Mouse (Mus musculus) left cerebral cortex, adult 11 months (tissue): ENCODE measurements around the gene Cldn13.
"Not testable (repeated sequence)": the region's sequence is repeated elsewhere in the genome, so short reads cannot be mapped to it uniquely, and the experiment has no call there.

ENCODE experiments used
- DNase-seq: peaks from one replicate; pipeline ENCODE4 v3.0.0; 2022; ENCODE audit warnings: low spot score

Cldn13 gene

DNA sequence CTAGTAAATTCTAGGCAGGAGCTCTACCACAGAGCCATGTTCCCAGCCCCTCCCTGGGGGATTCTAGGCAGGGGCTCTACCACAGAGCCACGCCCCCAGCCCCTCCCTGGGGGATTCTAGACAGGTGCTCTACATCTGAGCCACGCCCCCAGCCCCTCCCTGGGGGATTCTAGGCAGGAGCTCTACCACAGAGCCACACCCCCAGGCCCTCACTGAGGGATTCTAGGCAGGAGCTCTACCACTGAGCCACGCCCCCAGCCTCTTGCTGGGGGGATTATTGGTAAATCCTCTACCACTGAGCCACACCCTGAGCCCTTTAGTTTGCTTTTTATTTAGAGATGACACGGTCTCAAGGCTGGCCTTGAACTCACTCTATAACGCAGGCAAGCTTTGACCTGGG lies 18.4 kb upstream of the Cldn13 start:
- DNase-seq = not testable (repeated sequence)

DNA sequence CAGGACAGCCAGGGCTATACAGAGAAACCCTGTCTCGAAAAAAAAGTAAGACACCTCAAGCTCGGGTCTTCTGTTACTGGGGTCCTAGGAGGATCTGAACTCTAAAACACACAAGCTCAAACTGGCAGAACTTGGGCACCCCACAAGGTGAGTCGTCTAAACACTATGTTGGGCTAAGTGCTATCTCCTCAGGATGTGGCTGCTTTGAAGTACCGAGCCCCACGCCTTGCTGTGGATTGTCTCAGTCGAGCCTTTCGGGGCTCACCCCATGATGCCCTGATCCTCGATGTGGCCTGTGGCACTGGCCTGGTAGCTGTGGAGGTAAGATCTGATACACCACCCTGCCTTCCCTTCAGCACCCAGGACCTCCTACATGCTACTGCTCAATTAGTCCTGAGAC lies 18.0 kb upstream of the Cldn13 start:
- DNase-seq = no peak

DNA sequence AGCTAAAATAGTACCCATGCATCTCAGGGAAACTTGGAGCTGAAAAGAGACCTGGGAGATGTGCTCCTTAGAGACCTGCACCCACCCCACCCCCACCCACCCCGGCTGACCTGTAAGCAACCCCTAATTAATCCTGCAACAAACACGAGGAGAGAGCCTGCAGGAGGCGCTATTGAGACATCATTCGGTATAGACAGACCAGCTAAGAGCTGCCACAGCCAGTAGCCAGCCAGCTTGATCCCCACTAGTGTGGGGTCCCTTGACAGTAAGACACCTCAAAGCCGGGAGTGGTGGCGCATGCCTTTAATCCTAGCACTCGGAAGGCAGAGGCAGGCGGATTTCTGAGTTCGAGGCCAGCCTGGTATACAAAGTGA lies 17.6 kb upstream of the Cldn13 start:
- peak; percentile 16 for DNase-seq

DNA sequence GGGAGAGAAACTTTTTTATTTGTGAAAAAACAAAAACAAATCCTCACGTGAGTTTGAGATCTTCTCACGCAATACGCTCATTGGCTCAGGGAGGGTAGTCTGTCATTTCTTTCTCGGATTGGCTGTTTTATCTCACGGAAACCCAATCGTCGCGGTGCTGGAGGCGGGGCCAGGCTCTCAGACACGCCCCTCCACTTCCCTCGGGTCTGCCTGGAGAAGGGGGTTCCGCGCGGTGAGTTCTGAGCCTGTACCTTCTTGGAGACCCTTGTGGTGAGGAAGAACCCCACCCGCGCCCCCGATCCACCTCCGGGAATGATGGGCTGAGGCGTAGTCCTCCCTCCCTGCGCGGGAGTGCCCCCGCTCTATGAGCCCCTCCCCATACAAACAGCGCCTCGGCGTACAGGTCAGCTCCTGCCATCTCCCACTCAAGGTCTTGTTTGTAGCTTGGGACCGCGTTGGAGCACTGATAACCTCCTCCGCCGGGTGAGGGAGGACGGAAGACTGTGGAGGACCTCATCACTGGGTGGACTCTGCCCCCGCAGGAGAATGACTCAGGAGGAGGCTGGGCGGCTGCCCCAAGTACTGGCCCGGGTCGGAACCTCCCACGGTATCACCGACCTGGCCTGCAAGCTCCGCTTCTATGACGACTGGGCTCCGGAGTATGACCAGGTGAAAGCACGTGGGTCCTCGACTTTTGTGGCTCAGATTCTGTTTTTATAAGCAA lies 17.0 kb upstream of the Cldn13 start, which contains the start of gene Mettl27:
Gene Mettl27 (plus strand): TSS at position 190 of the 724 bp plus-strand sequence.
- DNase-seq = peak; percentile 71

DNA sequence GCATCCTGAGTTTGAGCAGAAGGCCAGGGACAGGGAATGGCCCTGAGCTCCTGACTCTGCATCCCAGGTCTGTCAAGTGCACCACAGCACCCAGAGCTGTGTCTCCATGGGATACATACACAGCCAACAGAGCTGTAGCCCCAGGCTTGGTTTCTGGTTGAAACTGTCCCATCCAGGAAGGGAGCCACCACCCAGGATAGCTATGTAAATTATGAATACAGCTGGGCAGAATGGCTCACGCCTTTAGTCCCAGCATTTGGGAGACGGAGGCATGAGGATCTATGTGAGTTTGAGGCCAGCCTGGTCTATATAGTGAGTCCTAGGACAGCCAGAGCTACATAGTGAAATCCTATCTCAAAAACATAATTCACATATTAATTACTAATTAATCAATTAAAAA lies 14.7 kb upstream of the Cldn13 start:
- no peak for DNase-seq

DNA sequence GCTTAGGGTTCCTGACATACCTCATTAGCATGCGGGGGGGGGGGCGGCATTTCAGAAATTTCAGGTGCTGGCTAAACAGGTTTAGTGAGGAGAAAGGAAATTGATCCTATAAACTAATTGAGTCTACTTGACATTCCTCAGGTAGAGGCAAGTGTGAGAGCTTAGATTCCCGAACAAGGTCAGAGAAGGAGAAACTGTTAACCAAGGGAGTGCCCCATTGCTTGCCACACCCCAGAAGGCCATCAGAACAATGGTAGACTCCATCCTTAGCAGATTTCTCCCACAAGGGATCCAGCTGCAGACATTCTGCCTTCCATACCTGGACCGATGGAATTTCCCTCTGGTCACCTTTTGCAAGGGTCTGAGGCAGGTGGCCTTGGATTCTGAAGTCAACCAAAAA lies 11.4 kb upstream of the Cldn13 start:
- no peak for DNase-seq

DNA sequence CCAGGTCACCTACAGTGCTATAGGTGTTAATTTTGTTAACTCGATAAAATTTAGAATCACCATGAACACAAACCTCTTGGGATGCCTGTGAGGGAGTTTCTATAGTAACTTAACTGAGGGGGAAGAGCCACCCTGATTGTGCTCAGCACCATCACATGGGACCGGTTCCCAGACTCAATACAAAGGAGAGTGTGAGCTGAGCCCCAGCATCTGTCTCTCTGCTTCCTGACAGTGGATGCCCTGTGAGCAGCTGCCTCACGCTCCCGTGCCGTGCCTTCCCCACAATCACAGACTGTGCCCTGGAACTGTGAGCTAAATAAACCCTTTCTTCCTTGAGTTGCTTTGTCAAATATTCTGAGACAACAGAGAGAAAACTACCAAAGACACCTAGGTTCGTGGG lies 7.8 kb upstream of the Cldn13 start:
- DNase-seq = no peak

DNA sequence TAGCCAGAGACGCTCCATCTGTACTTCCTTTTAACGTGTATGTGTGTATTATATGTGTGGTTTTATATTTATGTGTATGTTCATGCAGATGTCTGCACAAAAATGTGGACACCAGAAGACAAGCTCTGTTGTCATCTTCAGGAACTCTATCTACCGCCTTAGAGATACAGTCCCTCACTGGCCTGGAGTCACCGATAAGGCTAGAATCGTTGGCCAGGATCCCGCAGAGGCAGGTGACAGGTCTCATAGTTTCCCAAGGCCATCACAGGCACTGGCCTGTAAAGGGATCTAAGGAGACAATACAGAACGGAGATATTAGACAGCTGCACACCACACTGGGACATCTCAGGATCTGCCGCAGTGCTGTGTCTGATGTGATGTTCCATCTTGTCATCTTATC lies 5.8 kb upstream of the Cldn13 start:
- DNase-seq = no peak

DNA sequence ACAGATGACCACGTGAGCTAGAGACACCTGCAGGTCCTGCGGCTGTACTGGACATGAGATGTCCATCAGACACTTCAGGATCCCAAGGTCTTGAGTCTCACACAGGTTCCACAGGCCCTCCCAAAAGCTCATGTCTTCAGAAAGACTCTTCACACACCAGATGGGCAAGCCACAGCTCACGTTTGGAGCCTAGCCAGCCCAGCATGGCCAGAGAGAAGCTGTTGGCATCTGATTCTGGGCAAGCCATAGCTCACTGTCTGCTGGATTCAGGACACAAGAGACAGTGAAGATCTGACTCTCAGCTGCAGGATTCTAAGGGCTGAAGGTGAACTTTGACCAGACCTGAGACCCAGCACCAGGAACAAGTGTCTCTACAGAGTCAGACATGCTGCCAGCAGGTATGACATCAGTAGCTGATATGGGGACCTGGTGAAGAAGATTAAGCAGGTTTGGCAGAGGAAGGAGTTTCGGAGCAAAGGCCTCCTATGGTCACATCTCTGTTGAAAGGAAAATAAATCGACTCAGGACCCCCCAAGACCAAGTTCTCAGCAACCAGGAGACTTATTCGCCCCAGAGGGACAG lies 4.9 kb upstream of the Cldn13 start:
- DNase-seq = no peak

DNA sequence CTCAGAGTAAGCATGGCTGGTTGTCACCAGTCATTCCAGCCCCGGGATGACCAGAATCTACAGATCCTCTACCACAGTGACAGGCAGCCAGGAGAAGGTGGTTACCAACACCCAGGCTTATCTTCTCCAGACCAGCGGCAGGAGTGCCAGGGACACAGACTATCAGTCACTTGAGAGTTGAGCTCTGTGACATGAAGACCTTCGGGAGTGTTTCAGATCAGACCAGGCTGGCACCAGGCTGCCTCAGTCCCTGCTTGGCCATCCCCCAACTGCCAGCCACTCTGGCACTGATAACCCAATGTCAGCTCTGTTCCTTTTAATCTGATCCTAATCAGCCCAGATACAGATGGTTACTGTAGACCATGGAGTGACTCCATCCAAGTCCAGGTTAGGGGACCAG lies 3.8 kb upstream of the Cldn13 start:
- no peak for DNase-seq

DNA sequence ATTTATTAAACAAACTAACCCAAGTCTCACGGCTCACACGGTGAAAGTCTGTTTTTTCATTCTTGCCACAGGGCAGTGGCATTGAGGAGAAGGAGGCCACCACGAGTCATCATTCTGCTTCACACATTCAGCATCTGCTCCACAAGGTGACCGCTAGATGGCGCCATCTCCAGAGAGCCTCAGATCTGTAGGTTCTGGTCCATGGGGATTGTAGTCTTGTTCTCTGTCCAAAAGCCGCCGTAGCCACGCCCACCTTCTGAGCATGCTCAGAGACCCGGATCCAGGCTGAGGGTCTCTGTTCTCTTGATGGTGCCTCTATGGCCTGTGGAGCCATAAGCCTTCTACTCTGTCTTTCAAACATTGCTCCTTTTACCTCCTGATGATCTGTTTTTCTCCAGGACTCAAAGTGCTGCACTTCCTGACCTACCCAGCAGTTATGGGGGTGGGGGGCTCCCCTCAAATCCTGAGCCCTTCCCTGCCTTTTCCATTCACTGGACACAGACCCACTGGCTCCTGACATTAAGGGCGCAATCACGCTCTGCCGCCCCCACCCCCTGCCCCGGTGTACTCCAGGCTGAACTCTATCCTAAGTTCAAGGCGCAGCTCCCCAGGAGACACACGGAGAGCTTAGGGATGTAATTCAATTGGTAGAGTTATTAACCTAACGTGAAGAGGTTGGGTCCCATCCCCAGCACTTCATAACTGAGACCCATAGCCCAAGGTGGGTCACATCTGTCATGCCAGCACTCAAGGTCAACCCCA lies 2.9 kb upstream of the Cldn13 start:
- DNase-seq = no peak

DNA sequence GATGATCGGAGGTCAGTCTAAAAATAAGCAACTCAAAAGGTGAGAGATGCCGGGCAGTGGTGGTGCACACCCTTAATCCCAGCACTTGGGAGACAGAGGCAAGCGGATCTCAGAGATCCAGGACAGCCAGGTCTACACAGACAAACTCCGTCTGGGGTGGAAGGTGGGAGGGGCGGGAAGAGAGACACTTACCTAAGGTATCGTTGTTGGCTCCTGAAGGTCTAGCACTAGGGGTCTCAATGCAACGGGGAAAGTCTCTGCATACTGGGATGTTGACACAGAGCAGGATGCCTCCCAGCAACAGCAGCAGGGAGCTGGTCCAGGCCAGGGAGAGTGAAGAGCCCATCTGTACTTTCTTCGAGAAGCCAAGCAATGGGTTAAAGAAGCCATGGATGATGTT lies 816 bp downstream of the Cldn13 start:
- no peak for DNase-seq

DNA sequence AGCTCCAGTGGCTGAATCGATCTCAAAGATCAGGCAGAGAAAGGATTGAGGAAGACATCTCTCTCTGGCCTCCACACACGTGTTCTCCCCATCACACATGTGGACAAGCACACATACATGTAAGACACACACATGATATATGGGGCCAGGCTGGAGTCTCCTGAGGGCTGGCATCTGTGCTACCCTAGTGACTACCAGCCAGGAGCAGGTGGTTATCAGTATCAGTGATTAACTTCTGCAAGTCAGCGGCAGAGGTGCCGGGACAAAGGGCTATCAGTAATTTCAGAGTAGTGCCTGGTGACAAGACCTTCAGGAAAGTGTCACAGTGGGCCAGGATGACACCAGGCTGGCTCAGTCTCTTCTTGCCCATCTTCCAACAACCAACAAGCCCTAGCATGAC lies 1.6 kb downstream of the Cldn13 start:
- no peak for DNase-seq

DNA sequence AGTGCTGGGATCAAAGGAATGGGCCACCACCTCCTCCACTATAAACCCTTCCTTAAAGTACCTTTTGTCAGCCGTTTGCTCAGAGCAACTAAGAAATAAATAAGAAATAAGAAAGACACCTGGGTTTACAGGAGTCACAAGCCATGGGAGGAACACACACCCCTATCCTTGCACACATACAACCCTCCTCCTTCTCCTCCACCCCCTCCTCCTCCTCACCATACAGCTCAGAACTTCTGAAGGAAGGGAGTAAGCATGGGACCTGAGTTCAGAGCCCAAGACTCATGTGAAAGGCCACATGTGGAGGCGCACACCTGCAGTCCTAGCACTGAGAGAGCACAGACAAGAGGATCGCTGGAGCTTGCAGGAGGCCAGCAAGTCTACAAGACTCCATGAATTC lies 2.0 kb downstream of the Cldn13 start:
- DNase-seq = no peak

DNA sequence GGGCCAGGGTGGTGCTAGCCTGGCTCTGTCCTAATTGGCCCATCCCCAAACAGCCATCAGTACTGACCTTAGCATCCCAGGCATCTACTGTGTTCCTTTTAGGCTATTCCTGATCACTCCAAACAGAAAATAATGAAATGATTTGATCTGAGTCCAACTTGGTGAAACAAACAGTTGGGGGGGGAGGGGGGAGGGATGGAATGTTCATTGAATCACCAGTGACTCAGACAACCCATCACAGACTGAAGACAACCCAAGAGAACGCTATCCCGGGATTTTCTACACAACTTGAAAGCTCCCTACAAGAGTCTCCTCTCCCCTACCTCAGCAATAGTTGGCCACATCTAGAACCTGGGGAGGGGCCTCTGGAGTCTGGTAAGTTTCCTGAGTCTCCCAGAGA lies 3.4 kb downstream of the Cldn13 start:
- DNase-seq = no peak

DNA sequence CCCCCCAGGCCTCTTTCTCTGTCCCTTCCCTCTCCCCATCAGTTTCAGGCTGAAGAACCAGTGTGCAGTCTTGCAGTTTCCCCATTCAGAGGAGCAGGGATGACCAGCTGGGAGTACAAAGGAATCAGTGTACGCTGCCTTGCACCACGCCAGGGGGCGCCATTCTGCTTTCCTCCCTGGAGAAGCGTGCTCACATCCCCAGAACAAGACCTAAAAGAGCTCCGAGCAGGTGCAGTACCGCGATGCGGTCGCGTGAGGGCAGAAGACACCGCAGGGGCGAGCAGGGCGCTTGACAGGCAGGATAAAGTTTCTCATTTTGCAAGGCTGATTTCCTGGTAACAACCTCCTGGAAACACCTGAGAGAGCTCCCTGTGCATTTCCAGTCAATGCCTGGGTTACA lies 8.2 kb downstream of the Cldn13 start:
- peak; percentile 85 for DNase-seq

DNA sequence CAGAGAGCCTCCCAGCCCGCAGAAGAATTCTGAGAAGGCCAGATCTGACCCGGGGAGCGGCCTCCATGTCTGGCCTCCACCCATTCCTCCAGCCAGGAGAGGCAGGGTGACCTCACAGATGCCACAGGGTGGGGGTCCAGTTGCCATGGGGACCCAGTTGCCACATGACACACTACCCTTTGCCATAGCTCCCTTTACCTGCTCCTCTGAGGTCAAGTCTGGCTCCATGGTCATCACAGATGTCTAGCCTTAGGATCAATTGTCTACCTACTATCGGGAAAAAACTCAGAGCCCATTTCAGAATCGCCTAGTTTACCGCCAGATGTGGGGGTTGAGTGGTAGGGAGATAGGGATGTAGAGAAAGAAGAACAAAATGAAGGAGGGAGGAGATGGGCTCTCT lies 8.7 kb downstream of the Cldn13 start, which contains the start of gene Tmem270:
Gene Tmem270 (minus strand): TSS at position 101 of the 400 bp plus-strand sequence.
- no peak for DNase-seq

DNA sequence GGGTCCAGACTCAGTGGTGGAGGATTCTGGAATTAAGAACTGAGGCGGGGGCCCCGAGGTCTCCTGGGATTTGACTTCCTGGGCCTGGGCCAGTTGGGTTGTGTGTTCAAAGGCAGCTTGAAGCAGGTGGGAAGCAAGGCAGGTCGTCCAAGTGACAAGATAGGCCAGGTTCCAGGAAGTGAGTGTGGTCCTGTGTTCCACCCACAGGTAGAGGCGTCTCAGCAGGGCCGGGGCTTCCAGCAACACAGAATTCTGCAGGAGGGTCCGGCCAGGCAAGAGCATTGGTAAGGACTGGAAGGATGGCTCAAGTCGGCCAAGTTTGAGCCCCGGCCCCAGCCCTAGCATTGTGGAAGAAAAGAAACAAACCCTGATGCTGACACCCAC lies 13.7 kb downstream of the Cldn13 start:
- no peak for DNase-seq

DNA sequence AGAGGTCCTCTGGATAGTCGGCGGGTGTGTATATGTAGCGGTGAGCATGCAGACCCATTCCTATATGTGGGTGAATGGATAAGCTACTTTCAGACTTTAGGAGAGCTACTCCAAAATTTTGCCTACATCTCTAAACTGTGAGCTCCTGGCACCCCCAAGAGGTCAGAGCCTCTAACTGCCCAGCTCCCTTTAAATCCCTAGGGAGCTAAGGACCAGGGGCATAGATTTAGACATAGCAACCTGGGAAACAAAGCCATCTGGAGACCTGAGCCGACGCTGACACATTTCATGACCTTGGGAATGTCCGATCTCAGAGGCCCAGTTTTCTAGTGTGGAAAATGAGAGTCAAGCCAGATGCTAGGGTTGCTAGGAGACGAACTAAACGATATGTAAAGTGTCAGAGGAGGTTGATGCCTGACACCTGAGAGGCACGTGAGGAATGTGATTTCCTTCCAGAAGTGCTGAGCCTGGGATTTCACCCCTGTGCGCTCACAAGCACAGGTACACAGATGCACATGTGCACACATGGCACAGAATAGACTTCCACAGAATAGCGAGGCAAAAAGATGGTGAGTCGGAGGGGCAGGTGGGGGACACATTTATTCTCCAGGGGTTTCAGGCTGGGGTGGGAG lies 14.2 kb downstream of the Cldn13 start:
- DNase-seq = no peak

DNA sequence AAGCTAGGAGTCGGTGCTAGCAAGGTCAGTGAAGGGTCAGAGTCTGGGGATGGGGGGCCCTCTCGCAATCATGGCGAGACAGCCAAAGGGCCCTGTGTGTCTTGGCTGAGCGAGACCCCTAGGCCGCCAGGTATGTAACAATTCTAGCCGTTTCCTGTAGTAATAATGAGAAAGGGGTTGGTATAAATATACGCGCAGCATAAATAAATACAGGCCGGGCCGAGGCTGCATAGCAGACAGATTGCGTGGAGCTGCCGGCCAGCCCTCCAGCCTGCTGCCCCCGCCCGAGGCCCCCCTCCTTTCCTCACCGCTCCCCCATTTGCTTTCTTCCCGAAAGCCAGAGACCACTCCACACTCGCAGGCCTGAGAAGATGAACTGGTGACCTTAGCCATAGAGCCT lies 17.7 kb downstream of the Cldn13 start:
- no peak for DNase-seq

DNA sequence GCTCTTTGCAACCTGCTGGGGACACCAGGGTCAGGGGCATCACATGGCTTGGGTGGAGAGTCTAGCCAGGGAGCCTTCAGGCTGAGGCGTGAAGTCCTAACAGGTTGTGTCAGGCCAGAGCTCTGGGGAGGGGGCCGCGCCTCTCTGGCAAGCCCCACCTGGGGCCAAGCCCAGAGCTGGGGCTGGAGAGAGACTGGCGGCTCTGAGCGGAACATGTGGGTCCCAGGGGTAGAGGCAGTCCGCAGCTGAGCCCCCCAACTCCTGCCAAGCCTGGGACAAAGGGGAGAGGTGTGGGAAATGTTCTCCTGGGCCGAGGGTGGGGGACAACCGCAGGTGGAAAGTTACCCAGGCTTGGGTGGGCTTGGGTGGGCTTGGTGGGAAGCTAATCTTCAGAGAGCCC lies 18.4 kb downstream of the Cldn13 start:
- DNase-seq = no peak

DNA sequence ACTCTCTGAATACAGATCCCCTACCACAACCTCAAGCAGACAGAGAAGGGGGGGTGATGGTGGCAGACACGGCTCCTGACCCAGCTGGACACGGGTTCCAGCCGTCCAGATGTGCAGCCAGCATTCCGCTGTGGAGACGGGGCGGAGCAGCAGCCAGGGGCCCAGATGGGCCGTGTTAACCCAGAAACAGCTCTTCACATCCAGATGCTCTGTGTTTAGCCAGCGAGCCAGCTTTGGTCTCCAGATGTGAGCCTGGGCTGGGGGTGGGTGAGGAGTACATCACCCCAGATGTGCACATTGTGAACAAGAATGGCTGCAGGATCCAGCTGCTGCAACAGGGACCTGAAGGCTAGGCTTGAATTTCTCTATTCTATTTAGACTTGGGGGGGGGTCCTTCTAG lies 20.0 kb downstream of the Cldn13 start:
- no peak for DNase-seq

DNA sequence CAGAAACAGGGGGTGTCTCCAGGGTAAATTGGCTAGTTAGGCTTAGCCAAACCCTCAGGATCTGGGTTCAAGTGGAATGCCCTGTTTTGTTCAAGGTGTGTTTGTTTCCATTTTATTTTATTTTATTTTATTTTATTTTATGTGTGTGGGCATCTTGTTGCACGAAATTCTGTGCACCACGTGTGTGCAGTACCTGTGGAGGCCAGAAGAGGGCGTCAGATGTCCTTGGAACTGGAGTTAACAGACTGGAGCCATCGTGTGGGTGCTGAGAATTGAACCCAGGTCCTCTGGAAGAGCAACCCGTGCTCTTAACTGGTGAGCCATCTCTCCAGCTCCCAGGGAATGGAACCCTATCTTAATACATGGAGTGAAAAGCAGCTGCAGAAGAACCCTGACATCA lies 22.6 kb downstream of the Cldn13 start:
- DNase-seq = no peak
